Mouse (Mus musculus): ENCODE data around the gene Hecw1. TPM values are rescaled to one million over a fixed set of nuclear protein-coding genes. Genes with fewer than 3 reads are reported as not detected.

Gene Hecw1
- polyA plus RNA-seq (2015; fragmentation: Illumina TruSeq; extraction: RNeasy Lipid Tissue Mini Kit (QIAGEN cat#74804); ENCODE audit: insufficient read depth, low read depth, low replicate concordance), result not detected

GRCm38 (mm10) chr13:14522906-14523269, at the start of gene Hecw1:
Gene Hecw1 (minus strand): TSS chr13:14523228.

Other genes with a start within 250 kb of the Hecw1 start
- gene Mrpl32, start 89.9 kb upstream of the Hecw1 start, polyA plus RNA-seq (2015; fragmentation: Illumina TruSeq; extraction: RNeasy Lipid Tissue Mini Kit (QIAGEN cat#74804); ENCODE audit: insufficient read depth, low read depth, low replicate concordance), result 10.2 TPM
- 16.6 TPM for gene Psma2, start 90.0 kb upstream of the Hecw1 start, polyA plus RNA-seq (2015; fragmentation: Illumina TruSeq; extraction: RNeasy Lipid Tissue Mini Kit (QIAGEN cat#74804); ENCODE audit: insufficient read depth, low read depth, low replicate concordance)
- 3.3 TPM for gene AW209491, start 106.9 kb upstream of the Hecw1 start, polyA plus RNA-seq (2015; fragmentation: Illumina TruSeq; extraction: RNeasy Lipid Tissue Mini Kit (QIAGEN cat#74804); ENCODE audit: insufficient read depth, low read depth, low replicate concordance)

Data from pancreas, adult 10 weeks (tissue).